Mouse (Mus musculus): Measurements from ENCODE around the gene Il9r. TPM values are rescaled to one million over a fixed set of nuclear protein-coding genes. Genes with fewer than 3 reads are reported as not detected.

Il9r gene
- polyA plus RNA-seq, 1 experiment from 2014 or later = 1.4 TPM

GRCm38 (mm10) chr11:32195867-32196540 lies 4.1 kb downstream of the Il9r start:
- H3K4me2 ChIP-seq (ENCODE audit: low read depth, low read length) = no peak overlapping the region; the same call in 1 of the 2 replicates
- no peaks in the 10 kb centered on the region for H3K9me3 ChIP-seq (replicated peaks; ENCODE audit: control insufficient read depth, low read length)
- H3K9ac ChIP-seq (ENCODE audit: low read length) = no peak overlapping the region; the same call in 1 of the 2 replicates
- 23% methylated on average over 11 of the region's 11 CpGs for WGBS
- no peaks in the 10 kb centered on the region for H3K36me3 ChIP-seq (ENCODE audit: control insufficient read depth, insufficient read depth)
- no peak overlapping the region; the same call in 1 of the 2 replicates for H3K27ac ChIP-seq (ENCODE audit: low read length)
- no peaks in the 10 kb centered on the region for H3K27me3 ChIP-seq (ENCODE audit: control insufficient read depth, insufficient read depth, low read length)
- H3K4me1 ChIP-seq (ENCODE audit: control insufficient read depth, insufficient read depth, low read length) = peaks cover 4% of the 10 kb centered on the region; the same call in 1 of the 2 replicates
- H3K4me3 ChIP-seq (ENCODE audit: low read length) = no peak overlapping the region
- no peak for ATAC-seq (replicated peaks; ENCODE audit: extremely low read depth, insufficient read depth, low FRiP score)

GRCm38 (mm10) chr11:32194626-32195025 lies 5.5 kb downstream of the Il9r start:
- Histone ChIP-seq H3K27ac (ENCODE audit: low read length) (no peak overlapping the region), H3K4me3 (ENCODE audit: low read length) (no peak overlapping the region), H3K4me2 (ENCODE audit: low read depth, low read length) (no peak overlapping the region), H3K4me1 (ENCODE audit: control insufficient read depth, insufficient read depth, low read length) (peaks cover 4% of the 10 kb centered on the region; the same call in 1 of the 2 replicates), H3K9ac (ENCODE audit: low read length) (no peak overlapping the region), H3K9me3 (replicated peaks; ENCODE audit: control insufficient read depth, low read length) (no peaks in the 10 kb centered on the region), H3K36me3 (ENCODE audit: control insufficient read depth, insufficient read depth) (no peaks in the 10 kb centered on the region), H3K27me3 (ENCODE audit: control insufficient read depth, insufficient read depth, low read length) (no peaks in the 10 kb centered on the region)
- WGBS = 79% methylated on average over 5 of the region's 5 CpGs
- no peak for ATAC-seq (replicated peaks; ENCODE audit: extremely low read depth, insufficient read depth, low FRiP score)

GRCm38 (mm10) chr11:32194086-32194485 lies 6.0 kb downstream of the Il9r start:
- WGBS = 73% methylated on average over 10 of the region's 10 CpGs

GRCm38 (mm10) chr11:32193156-32193555 lies 6.9 kb downstream of the Il9r start:
- Histone ChIP-seq H3K4me1 (ENCODE audit: control insufficient read depth, insufficient read depth, low read length) (peaks cover 4% of the 10 kb centered on the region; the same call in 1 of the 2 replicates), H3K27ac (ENCODE audit: low read length) (no peak overlapping the region), H3K4me3 (ENCODE audit: low read length) (no peak overlapping the region), H3K4me2 (ENCODE audit: low read depth, low read length) (no peak overlapping the region), H3K27me3 (ENCODE audit: control insufficient read depth, insufficient read depth, low read length) (no peaks in the 10 kb centered on the region), H3K9ac (ENCODE audit: low read length) (no peak overlapping the region), H3K36me3 (ENCODE audit: control insufficient read depth, insufficient read depth) (no peaks in the 10 kb centered on the region), H3K9me3 (replicated peaks; ENCODE audit: control insufficient read depth, low read length) (no peaks in the 10 kb centered on the region)
- 93% methylated on average over 10 of the region's 10 CpGs for WGBS
- no peak for ATAC-seq (replicated peaks; ENCODE audit: extremely low read depth, insufficient read depth, low FRiP score)

More at GRCm38 (mm10) chr11:32194086-32194485, 6.0 kb downstream of the Il9r start:
- ATAC-seq (replicated peaks; ENCODE audit: extremely low read depth, insufficient read depth, low FRiP score) = no peak
- H3K9me3 ChIP-seq (replicated peaks; ENCODE audit: control insufficient read depth, low read length) = no peaks in the 10 kb centered on the region
- H3K4me3 ChIP-seq (ENCODE audit: low read length) = no peak overlapping the region
- H3K4me2 ChIP-seq (ENCODE audit: low read depth, low read length) = no peak overlapping the region
- peaks cover 4% of the 10 kb centered on the region; the same call in 1 of the 2 replicates for H3K4me1 ChIP-seq (ENCODE audit: control insufficient read depth, insufficient read depth, low read length)
- H3K36me3 ChIP-seq (ENCODE audit: control insufficient read depth, insufficient read depth) = no peaks in the 10 kb centered on the region
- no peak overlapping the region for H3K9ac ChIP-seq (ENCODE audit: low read length)
- no peaks in the 10 kb centered on the region for H3K27me3 ChIP-seq (ENCODE audit: control insufficient read depth, insufficient read depth, low read length)
- H3K27ac ChIP-seq (ENCODE audit: low read length) = no peak overlapping the region

GRCm38 (mm10) chr11:32190603-32191110 lies 9.4 kb downstream of the Il9r start:
- Histone ChIP-seq H3K36me3 (ENCODE audit: control insufficient read depth, insufficient read depth) (no peaks in the 10 kb centered on the region), H3K27ac (ENCODE audit: low read length) (no peak overlapping the region), H3K4me3 (ENCODE audit: low read length) (no peak overlapping the region), H3K4me1 (ENCODE audit: control insufficient read depth, insufficient read depth, low read length) (peaks cover 4% of the 10 kb centered on the region; the same call in 1 of the 2 replicates), H3K27me3 (ENCODE audit: control insufficient read depth, insufficient read depth, low read length) (no peaks in the 10 kb centered on the region), H3K9me3 (replicated peaks; ENCODE audit: control insufficient read depth, low read length) (no peaks in the 10 kb centered on the region; the same call in 1 of the 2 replicates), H3K9ac (ENCODE audit: low read length) (no peak overlapping the region), H3K4me2 (ENCODE audit: low read depth, low read length) (no peak overlapping the region)
- 65% methylated on average over 13 of the region's 13 CpGs for WGBS
- no peak for ATAC-seq (replicated peaks; ENCODE audit: extremely low read depth, insufficient read depth, low FRiP score)

GRCm38 (mm10) chr11:32190119-32190518 lies 10.0 kb downstream of the Il9r start:
- Histone ChIP-seq H3K27me3 (ENCODE audit: control insufficient read depth, insufficient read depth, low read length) (no peaks in the 10 kb centered on the region), H3K9ac (ENCODE audit: low read length) (no peak overlapping the region), H3K36me3 (ENCODE audit: control insufficient read depth, insufficient read depth) (no peaks in the 10 kb centered on the region), H3K9me3 (replicated peaks; ENCODE audit: control insufficient read depth, low read length) (no peaks in the 10 kb centered on the region; the same call in 1 of the 2 replicates), H3K4me3 (ENCODE audit: low read length) (no peak overlapping the region), H3K4me2 (ENCODE audit: low read depth, low read length) (no peak overlapping the region), H3K4me1 (ENCODE audit: control insufficient read depth, insufficient read depth, low read length) (peaks cover 4% of the 10 kb centered on the region; the same call in 1 of the 2 replicates), H3K27ac (ENCODE audit: low read length) (no peak overlapping the region)
- WGBS = 73% methylated on average over 9 of the region's 9 CpGs
- ATAC-seq (replicated peaks; ENCODE audit: extremely low read depth, insufficient read depth, low FRiP score) = no peak

- H3K27ac ChIP-seq (ENCODE audit: low read length) = no peak overlapping the region
- H3K4me2 ChIP-seq (ENCODE audit: low read depth, low read length) = no peak overlapping the region
- H3K9me3 ChIP-seq (replicated peaks; ENCODE audit: control insufficient read depth, low read length) = no peaks in the 10 kb centered on the region; the same call in 1 of the 2 replicates
- no peak overlapping the region for H3K4me3 ChIP-seq (ENCODE audit: low read length)
- H3K36me3 ChIP-seq (ENCODE audit: control insufficient read depth, insufficient read depth) = no peaks in the 10 kb centered on the region
- no peak for ATAC-seq (replicated peaks; ENCODE audit: extremely low read depth, insufficient read depth, low FRiP score)
- no peak overlapping the region for H3K9ac ChIP-seq (ENCODE audit: low read length)
- no peaks in the 10 kb centered on the region for H3K27me3 ChIP-seq (ENCODE audit: control insufficient read depth, insufficient read depth, low read length)
- 76% methylated on average over 5 of the region's 5 CpGs for WGBS
- peaks cover 4% of the 10 kb centered on the region; the same call in 1 of the 2 replicates for H3K4me1 ChIP-seq (ENCODE audit: control insufficient read depth, insufficient read depth, low read length)
Measured at GRCm38 (mm10) chr11:32189434-32189833, 10.6 kb downstream of the Il9r start.

GRCm38 (mm10) chr11:32188881-32189280 lies 11.2 kb downstream of the Il9r start:
- H3K9me3 ChIP-seq (replicated peaks; ENCODE audit: control insufficient read depth, low read length) = no peaks in the 10 kb centered on the region; the same call in 1 of the 2 replicates
- ATAC-seq (replicated peaks; ENCODE audit: extremely low read depth, insufficient read depth, low FRiP score) = no peak
- no peaks in the 10 kb centered on the region for H3K36me3 ChIP-seq (ENCODE audit: control insufficient read depth, insufficient read depth)
- peaks cover 4% of the 10 kb centered on the region; the same call in 1 of the 2 replicates for H3K4me1 ChIP-seq (ENCODE audit: control insufficient read depth, insufficient read depth, low read length)
- no peaks in the 10 kb centered on the region for H3K27me3 ChIP-seq (ENCODE audit: control insufficient read depth, insufficient read depth, low read length)
- H3K4me2 ChIP-seq (ENCODE audit: low read depth, low read length) = no peak overlapping the region
- H3K9ac ChIP-seq (ENCODE audit: low read length) = no peak overlapping the region
- H3K4me3 ChIP-seq (ENCODE audit: low read length) = no peak overlapping the region
- 86% methylated on average over 12 of the region's 12 CpGs for WGBS
- H3K27ac ChIP-seq (ENCODE audit: low read length) = no peak overlapping the region

GRCm38 (mm10) chr11:32187256-32187655 lies 12.8 kb downstream of the Il9r start:
- 80% methylated on average over 4 of the region's 4 CpGs for WGBS
- no peak for ATAC-seq (replicated peaks; ENCODE audit: extremely low read depth, insufficient read depth, low FRiP score)

More at GRCm38 (mm10) chr11:32187256-32187655, 12.8 kb downstream of the Il9r start:
- H3K27ac ChIP-seq (ENCODE audit: low read length) = no peak overlapping the region
- no peaks in the 10 kb centered on the region for H3K27me3 ChIP-seq (ENCODE audit: control insufficient read depth, insufficient read depth, low read length)
- no peaks in the 10 kb centered on the region for H3K36me3 ChIP-seq (ENCODE audit: control insufficient read depth, insufficient read depth)
- no peaks in the 10 kb centered on the region; the same call in 1 of the 2 replicates for H3K9me3 ChIP-seq (replicated peaks; ENCODE audit: control insufficient read depth, low read length)
- H3K4me2 ChIP-seq (ENCODE audit: low read depth, low read length) = no peak overlapping the region
- H3K9ac ChIP-seq (ENCODE audit: low read length) = no peak overlapping the region
- H3K4me3 ChIP-seq (ENCODE audit: low read length) = no peak overlapping the region
- peaks cover 4% of the 10 kb centered on the region; the same call in 1 of the 2 replicates for H3K4me1 ChIP-seq (ENCODE audit: control insufficient read depth, insufficient read depth, low read length)

All from heart, embryonic 16.5 days (tissue).